Mouse (Mus musculus) right cerebral cortex, postnatal 14 days (tissue): Measurements from ENCODE around the gene Cfap73.

ENCODE experiments used
- DNase-seq: peaks from one replicate; pipeline ENCODE4 v3.0.0; 2022

The Cfap73 gene

DNA sequence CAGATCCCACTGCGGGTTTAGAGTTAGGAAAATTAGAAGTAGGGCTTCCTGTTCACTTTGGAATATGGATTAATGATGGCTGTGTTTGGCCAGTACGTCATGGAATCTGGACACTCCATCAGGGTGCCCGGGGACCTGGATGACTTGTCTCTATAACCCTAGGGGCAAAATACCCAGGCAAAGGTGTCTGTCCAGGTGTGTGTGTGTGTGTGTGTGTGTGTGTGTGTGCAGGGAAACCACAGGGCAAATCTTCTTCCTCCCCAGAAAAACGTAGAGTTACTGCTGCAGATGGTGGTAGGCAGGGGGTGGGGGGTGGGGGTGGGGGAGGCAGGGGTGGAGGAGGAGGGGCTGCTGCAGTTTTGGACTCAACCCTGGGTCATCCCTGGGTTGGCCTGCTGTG lies 13.3 kb upstream of the Cfap73 start:
- no peak for DNase-seq

- no peak for DNase-seq
These were observed 11.8 kb upstream of the Cfap73 start for GRCm38 (mm10) chr5:120645851-120646250.

DNA sequence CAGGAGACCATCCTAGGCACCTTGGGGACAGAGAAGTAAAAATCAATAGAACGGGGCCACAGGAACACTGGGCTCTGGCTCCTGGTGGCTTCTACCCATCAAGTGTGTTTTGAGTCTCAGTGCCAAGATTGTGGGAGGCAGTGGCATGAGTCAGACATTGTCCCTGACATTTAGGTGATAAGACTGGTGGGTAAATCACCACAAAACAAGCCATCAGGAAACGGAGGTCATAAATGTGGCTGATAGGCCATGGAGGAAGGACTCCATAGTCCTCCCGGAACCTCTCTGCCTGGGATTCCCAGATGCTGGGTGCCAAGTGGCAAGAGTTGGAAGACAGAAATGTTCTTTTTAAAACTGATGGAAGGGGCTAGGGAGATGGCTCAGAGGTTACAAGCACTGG lies 10.2 kb upstream of the Cfap73 start:
- DNase-seq: no peak

- no peak for DNase-seq
These were observed 9.5 kb upstream of the Cfap73 start for GRCm38 (mm10) chr5:120643365-120644085.

DNA sequence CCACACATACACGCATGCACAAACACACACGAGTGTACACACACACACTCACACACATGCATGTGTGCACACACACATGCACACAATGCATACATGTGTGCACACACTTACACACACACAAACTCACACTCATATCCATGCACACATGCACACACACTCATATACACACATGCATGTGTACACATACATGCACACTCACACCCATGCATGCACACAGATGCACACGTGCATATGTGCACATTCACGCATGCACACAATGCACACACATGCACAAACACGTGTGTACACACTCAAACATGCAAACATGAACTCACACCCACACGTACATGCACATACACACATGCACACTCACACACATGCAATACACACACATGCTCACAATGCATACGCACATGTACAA lies 6.1 kb upstream of the Cfap73 start:
- DNase-seq: no peak

- no peak for DNase-seq
These were observed 1.6 kb upstream of the Cfap73 start for GRCm38 (mm10) chr5:120635633-120636032.

- no peak for DNase-seq
These were observed 825 bp upstream of the Cfap73 start for GRCm38 (mm10) chr5:120634860-120635259.

DNA sequence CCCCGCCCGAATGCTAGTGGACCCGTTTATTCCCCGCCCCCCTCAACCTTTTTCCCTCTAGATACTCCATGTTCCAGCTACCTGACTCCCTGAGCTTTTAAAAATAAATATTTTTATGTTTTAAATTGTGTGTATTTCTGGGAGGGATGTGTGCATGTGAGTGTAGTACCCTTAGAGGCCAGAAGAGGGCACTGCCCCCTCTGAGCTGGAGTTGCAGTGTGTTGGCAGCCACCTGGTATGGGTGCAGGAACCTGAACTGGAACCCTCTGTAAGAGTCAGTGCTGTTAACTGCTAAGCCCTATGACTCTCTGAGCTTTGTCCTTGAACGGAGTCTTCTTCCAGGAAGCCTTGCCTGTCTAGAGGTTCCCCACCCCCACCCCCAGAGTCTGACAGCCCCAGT lies 2.1 kb downstream of the Cfap73 start:
- no peak for DNase-seq

- peak; percentile 8 for DNase-seq
These were observed 2.9 kb downstream of the Cfap73 start for GRCm38 (mm10) chr5:120631128-120631527.

DNA sequence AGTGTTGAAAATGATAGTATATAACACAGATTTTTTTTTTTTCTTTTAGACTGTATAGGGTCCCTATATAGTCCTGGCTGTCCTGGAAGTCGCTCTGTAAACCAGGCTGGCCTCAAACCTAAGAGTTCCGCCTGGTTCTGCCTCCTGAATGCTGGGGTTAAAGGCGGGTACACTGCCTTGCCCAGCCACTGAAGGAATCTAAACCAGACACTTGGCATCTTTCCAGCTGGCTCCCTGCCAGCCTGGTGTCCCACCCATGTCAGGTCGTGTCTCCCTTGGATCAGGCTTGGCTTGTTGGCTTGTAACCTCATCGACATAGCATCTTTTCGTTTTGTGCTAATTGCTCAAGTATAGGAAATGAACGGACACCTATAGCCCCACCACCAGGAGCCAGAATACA lies 5.4 kb downstream of the Cfap73 start:
- no peak for DNase-seq

DNA sequence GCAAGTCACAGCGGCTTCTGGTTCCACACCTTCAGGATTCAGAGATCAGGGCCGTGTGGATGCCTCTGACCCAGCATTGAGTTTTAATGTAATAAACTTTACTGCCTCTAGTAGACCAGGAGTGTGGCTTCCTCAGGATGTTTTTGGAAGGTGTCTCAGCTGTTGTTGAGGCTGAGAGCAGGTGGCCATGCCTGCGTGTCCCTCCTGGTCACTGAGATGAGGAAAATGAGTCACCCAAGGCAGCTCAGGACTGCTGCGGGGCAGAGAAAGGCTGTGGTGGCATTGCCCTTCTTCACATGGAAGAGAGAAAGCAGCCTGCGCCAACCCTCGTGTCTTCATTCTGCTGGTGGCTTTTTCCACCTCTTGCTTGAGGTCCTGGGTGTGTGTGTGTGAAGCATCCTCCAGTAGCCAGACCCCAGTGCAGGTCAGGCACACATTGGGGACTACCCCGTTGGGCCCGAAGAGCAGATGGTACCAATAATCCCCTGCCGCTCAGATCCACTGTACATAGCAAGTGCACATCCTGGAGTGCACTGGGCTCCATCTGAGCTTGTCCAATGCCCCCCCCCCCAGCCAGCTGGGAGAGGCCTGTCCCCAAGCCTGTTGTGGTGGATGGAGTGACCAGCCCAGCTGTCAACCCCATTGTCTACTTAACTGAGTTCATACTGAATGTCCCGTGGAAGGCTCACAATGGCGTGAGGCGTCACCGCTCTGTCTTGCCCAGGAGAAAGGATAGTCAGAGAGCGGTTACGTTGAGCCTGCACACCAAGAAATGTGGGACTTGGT lies 6.3 kb downstream of the Cfap73 start:
- DNase-seq: no peak

DNA sequence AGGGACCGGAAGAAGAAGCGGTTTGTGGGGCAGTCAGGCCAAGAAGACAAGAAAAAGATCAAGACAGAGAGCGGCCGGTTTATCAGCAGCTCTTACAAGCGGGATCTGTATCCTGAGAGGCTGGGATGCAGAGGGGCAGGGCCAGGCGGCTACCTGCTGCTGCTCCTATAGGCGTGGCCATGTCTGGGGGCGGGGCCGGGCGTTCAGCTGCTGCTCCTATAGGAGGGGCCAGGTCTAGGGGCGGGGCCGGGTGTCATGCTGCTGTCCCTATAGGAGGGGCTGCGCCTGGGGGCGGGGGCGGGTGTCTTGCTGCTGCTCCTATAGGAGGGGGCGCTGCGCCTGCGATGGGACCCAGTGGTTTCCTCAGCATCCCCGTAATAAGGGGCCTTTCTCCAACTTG lies 7.6 kb downstream of the Cfap73 start:
- no peak for DNase-seq

- no peak for DNase-seq
These were observed 9.6 kb downstream of the Cfap73 start for GRCm38 (mm10) chr5:120624427-120624826.

DNA sequence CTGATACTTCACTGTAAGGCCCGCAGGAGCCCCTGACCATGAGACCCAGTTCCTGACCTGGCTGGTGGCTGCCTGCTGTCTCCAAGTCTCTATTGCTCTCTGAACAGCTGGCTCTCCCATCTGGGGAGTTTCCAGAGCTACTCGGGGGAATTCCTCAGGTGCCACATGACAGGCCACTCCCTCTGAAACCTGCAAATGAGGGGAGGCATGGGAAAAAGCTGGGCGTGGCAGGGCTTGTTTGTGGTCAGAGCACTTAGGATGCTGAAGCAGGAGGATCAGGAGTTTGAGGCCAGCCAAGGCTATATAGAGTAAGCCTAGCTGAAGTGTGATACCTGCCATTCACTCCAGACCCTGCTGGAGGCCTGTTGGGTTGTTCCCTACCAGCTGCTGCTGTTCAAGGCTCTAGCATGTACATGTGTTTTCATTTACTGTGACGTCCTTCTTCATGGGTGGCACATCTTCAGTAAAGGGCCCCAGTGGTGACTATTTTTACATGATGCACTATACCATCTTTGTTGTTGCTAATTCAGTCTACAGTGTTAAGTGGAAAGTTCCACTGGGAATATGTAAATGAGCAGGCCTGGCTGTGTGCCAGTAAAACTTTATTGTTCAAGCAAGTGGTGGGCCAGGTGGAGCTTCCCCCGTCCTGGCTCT lies 11.7 kb downstream of the Cfap73 start:
- DNase-seq: no peak

DNA sequence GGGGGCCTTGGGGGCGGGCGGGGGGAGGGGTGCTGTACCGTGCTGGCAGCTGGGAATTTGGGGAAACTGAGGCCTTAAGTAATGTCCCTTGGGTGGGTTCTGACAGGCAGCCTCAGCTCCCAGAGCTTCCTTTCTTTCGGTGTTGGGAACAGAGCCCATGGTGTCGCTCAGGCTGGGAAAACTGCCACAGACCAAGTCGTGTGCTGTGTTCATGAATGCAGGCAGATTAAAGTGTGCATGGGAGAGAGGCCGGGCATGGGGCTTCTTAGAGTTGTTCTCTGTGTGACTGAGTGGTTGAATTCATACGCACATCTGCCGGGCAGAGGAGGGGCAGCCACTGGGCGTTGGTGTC lies 12.2 kb downstream of the Cfap73 start:
- DNase-seq: no peak

- DNase-seq: no peak
These were observed 12.8 kb downstream of the Cfap73 start for GRCm38 (mm10) chr5:120621078-120621765.

- DNase-seq: peak; percentile 87
These were observed 13.5 kb downstream of the Cfap73 start for GRCm38 (mm10) chr5:120620375-120621077.

DNA sequence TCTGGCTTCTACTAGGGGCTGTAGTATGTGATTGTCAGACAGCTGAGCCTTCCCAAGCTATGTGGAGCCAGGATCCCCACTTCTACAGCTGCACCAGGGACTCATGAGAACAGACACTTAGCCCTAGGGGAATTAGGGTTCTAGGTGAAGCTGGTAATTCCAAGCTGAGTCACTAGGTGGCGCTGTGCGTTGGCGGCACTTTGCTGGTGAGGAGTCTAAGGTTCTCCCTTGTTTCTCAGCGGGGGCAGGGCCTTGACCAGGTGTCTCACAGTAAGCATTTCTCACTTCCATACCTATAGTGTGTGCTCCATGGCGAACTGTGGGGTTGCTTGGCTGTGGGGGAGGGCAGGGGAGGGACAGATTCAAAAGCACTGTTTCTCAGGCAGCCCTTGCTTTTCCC lies 14.8 kb downstream of the Cfap73 start:
- DNase-seq: peak; percentile 81

- DNase-seq: no peak
These were observed 15.3 kb downstream of the Cfap73 start for GRCm38 (mm10) chr5:120618778-120619177.

DNA sequence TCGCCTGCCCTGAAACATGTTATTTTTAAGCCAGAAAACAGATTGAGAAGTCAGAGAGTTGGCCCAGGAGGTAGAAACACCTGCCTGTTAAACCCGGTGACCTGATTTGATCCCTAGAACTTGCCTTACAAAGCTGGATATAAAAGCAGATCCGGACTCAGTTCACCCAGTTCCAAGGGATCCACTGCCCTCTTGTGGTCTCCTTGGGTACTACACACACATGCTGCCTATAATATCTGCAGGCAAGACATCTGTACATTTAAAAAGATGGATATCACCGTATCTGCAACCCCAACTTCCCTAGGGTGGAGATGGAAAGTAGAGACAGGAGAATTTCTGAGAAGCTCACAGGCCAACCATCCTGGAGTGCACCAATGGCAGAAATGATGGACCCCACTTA lies 18.1 kb downstream of the Cfap73 start:
- DNase-seq: no peak

- peak; percentile 100 for DNase-seq
These were observed 21.0 kb downstream of the Cfap73 start for GRCm38 (mm10) chr5:120612822-120613604.

DNA sequence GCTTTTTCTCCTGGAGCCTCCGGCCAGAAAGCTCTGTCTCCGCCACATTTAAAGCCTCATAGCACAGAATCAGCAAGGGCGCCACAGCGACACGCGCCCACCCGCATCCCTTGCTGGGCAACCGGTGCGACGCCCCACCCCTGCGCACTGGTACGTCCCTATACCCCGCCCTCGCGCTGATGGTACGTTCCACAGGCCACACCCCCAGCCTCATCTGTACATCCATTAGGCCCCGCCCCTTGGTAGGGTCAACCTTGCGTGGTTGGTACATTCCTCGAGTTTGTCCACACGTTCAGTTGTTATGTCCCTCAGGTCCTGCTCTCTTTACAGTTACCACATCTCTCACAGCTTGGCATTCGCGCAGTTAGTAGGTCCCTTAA lies 21.6 kb downstream of the Cfap73 start, which contains the start of the genes Rita1 and Ddx54:
TSS of gene Rita1 (minus strand) at position 148 of the 380 bp plus-strand sequence.
TSS of gene Ddx54 (plus strand) at position 298 of the 380 bp plus-strand sequence.
- peak; percentile 97 for DNase-seq
